In the genomic region with DNA sequence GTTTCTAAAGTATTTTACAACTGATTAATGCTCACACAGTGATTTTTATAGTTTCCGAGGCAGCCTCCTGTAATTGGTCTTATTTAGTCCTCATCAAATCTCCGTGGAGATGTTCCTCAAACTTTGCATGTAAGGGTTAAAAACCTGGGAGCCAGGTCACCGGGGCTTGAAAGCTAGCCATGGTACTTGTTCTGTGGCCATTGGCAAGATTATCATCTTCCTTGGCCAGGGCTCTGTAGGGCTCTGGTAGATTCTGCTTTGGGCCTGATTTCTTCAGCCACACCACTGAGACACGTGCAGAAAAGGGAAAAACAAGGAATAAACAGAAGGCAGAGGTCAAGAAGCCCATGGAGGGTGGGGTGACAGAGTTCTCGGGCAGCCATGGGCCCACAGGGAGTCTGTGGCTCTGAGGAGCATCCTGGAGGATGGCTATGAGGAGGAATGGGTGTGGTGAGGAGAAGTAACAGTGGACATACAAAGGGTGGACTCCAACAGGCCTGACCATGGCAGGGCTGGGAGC, we compare ENCODE assay signal across 20 mouse cellular contexts. TPM values are rescaled to one million over a fixed set of nuclear protein-coding genes. Genes with fewer than 3 reads are reported as not detected.
"Had no signal": no experiment of that assay in that cellular context is flagged by ENCODE, and none has a peak within 500 bp of the region (broad histone marks: within the 10 kb centered on the region; RNA-seq: fewer than 3 reads in every experiment).

No protein-coding gene starts in this region.

- H3K9ac ChIP-seq: lung, embryonic 15.5 days; midbrain, embryonic 13.5 days; midbrain, embryonic 15.5 days; neural tube, embryonic 12.5 days; stomach, embryonic 15.5 days had no signal

- H3K36me3 ChIP-seq: lung, embryonic 15.5 days; midbrain, embryonic 13.5 days; midbrain, embryonic 15.5 days; neural tube, embryonic 12.5 days; stomach, embryonic 15.5 days had no signal

- H3K27me3 ChIP-seq: midbrain, embryonic 13.5 days; midbrain, embryonic 15.5 days; neural tube, embryonic 12.5 days; stomach, embryonic 15.5 days had no signal

- DNase-seq: lung, adult 2 months; lung, postnatal 14 days; lung, postnatal 36 days; right cerebral cortex, postnatal 14 days; thymus, adult 2 months; thymus, postnatal 25 days had no signal

- ATAC-seq: midbrain, embryonic 13.5 days; midbrain, embryonic 15.5 days had no signal

- H3K4me1 ChIP-seq: midbrain, embryonic 13.5 days; midbrain, embryonic 15.5 days; neural tube, embryonic 12.5 days; stomach, embryonic 15.5 days had no signal

- H3K27ac ChIP-seq: lung, embryonic 15.5 days; macrophage; midbrain, embryonic 13.5 days; midbrain, embryonic 15.5 days; neural tube, embryonic 12.5 days; stomach, embryonic 15.5 days; stomach, postnatal 0 days had no signal

- H3K4me3 ChIP-seq: lung, embryonic 15.5 days; megakaryocyte, embryonic 14.5 days; midbrain, embryonic 13.5 days; midbrain, embryonic 15.5 days; neural tube, embryonic 12.5 days; stomach, embryonic 15.5 days had no signal

RNA-seq across cellular contexts. Expression of a gene that starts 50.7 kb away (rescaled TPM):
- total RNA-seq: midbrain, postnatal 0 days; monocyte, adult 5-6 weeks; neutrophil, adult 5-6 weeks had no signal
- polyA plus RNA-seq: lung, adult 2 months; lung, embryonic 15.5 days; lung, postnatal 0 days; macrophage; midbrain, embryonic 11.5 days; midbrain, embryonic 13.5 days; midbrain, postnatal 0 days; neural tube, embryonic 12.5 days; neural tube, embryonic 14.5 days had no signal
